8 mouse cellular contexts compared by ENCODE assay signal in the genomic region with DNA sequence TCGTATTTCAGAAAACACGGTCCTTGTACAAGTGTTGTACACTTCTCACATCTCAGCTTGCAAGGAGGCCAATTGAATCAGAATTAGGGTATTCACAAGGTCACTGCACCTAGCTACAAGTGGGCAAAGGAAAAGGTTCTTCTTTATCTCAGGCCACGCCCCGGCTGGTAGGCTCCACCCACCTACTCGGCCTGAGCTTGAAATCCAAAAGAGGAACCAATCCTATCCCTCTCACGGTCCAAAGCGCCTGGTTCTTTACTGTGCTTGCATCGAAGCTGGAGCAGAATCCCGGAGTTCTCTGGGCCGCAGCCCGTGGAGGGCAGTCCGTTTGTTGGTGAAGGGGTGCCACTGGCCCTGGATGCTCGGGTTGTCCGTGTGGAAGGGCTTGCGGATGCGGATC. TPM values are rescaled to one million over a fixed set of nuclear protein-coding genes. Genes with fewer than 3 reads are reported as not detected.
DNase-seq lines count a peak whose midpoint lies in the region; TF ChIP-seq lines count a peak whose summit lies in the region.

A gene (plus strand): TSS at position 220 of the 400 bp plus-strand sequence.

- TF ChIP-seq POLR2A in cortical plate, adult 2 months (IDR thresholded peaks at IDR 0.05; ENCODE audit: extremely low read depth, insufficient read depth, low read length) = peak; percentile 38; the same call in 1 of the 2 replicates
- TF ChIP-seq POLR2A in kidney, adult 2 months (IDR thresholded peaks at IDR 0.05; ENCODE audit: low read depth, low read length) = no peak
- 0 out of 2 replicates have a peak, but pooled peaks have one; percentile 37 for TF ChIP-seq POLR2A in liver, adult 2 months (IDR thresholded peaks at IDR 0.05; ENCODE audit: extremely low read depth, insufficient read depth, low read length)

- H3K79me2 ChIP-seq in liver, adult 2 months (ENCODE audit: control insufficient read depth, insufficient read depth, low read length) = no peaks in the 10 kb centered on the region

- WGBS in kidney, adult 2 months = 8% methylated on average over 16 of the region's 16 CpGs
- WGBS in liver, adult 2 months = 7% methylated on average over 16 of the region's 16 CpGs

- H3K9ac ChIP-seq in liver, adult 2 months (ENCODE audit: low read depth, low read length) = peak within 1 kb of the TSS; percentile 91

- H3K27me3 ChIP-seq in kidney, adult 2 months (replicated peaks; ENCODE audit: control insufficient read depth, insufficient read depth, low read length) = no peaks in the 10 kb centered on the region
- no peaks in the 10 kb centered on the region for H3K27me3 ChIP-seq in liver, adult 2 months (ENCODE audit: control insufficient read depth, insufficient read depth, low read length)

- no peaks in the 10 kb centered on the region for H3K36me3 ChIP-seq in kidney, adult 2 months (ENCODE audit: control insufficient read depth, insufficient read depth, low read length)
- H3K36me3 ChIP-seq in liver, adult 2 months (ENCODE audit: control insufficient read depth, insufficient read depth, low read length) = peaks cover 14% of the 10 kb centered on the region

- H3K4me3 ChIP-seq in cortical plate, adult 2 months (ENCODE audit: insufficient read depth, low read length) = peak within 1 kb of the TSS; percentile 90
- H3K4me3 ChIP-seq in kidney, adult 2 months (ENCODE audit: insufficient read depth, low read depth, low read length) = peak within 1 kb of the TSS; percentile 98
- H3K4me3 ChIP-seq in liver, adult 2 months (ENCODE audit: insufficient read depth, low read depth, low read length) = peak within 1 kb of the TSS; percentile 82

- no peak within 1 kb of the TSS for H3K27ac ChIP-seq in cortical plate, adult 2 months (ENCODE audit: insufficient read depth, low read length)
- H3K27ac ChIP-seq in kidney, adult 2 months (ENCODE audit: insufficient read depth, low read depth, low read length) = peak within 1 kb of the TSS; percentile 92
- H3K27ac ChIP-seq in liver, adult 2 months (replicated peaks; ENCODE audit: insufficient read depth, low read depth, low read length) = peak within 1 kb of the TSS; percentile 78

- TF ChIP-seq CTCF in cortical plate, adult 2 months (IDR thresholded peaks at IDR 0.05; ENCODE audit: extremely low read depth, insufficient read depth, low read length) = no peak
- no peak for TF ChIP-seq CTCF in kidney, adult 2 months (conservative IDR thresholded peaks at IDR 0.05; ENCODE audit: insufficient read depth, insufficient read length, low read depth, low read length)
- TF ChIP-seq CTCF in liver, adult 2 months (IDR thresholded peaks at IDR 0.05; ENCODE audit: low read depth, low read length) = no peak

- DNase-seq in layer of hippocampus, adult 18-20 months (ENCODE audit: low spot score in 2 of 2) = no peak
- no peak for DNase-seq in layer of hippocampus, adult 9-11 months
- peak; percentile 63 to 64 for DNase-seq in heart, adult 18-20 months
- peak; percentile 82 for DNase-seq in kidney, adult 2 months
- DNase-seq in liver, adult 2 months (ENCODE audit: extremely low read depth, low read depth, low spot score) = peak; percentile 75
- peak; percentile 52 to 78 for DNase-seq in monocyte, adult 2 months (ENCODE audit: low read depth in 1 of 2, low spot score in 2 of 2)
- peak; percentile 68 for DNase-seq in thymus, postnatal 4 days

- no peaks in the 10 kb centered on the region for H3K4me1 ChIP-seq in cortical plate, adult 2 months (ENCODE audit: control insufficient read depth, insufficient read depth, low read length)
- H3K4me1 ChIP-seq in kidney, adult 2 months (ENCODE audit: control insufficient read depth, insufficient read depth, low read length) = peaks cover 19% of the 10 kb centered on the region
- H3K4me1 ChIP-seq in liver, adult 2 months (ENCODE audit: control insufficient read depth, insufficient read depth, low read length) = peaks cover 15% of the 10 kb centered on the region

RNA-seq across cellular contexts. Expression of the gene that starts here (rescaled TPM):
- total RNA-seq in layer of hippocampus, adult 18-20 months (2021) = 10 to 100 TPM; 15.6 to 16.5 TPM
- 10.5 and 10.7 TPM in 2 replicates for polyA plus RNA-seq in cortical plate, adult 2 months (2012; rRNA removed)
- total RNA-seq in heart, adult 18-20 months (2021) = 10 to 100 TPM; 32.5 to 32.8 TPM
- 14.8 and 15.0 TPM in 2 replicates for polyA plus RNA-seq in kidney, adult 2 months (2012; rRNA removed)
- total RNA-seq in liver, adult 2 months (2014; rRNA removed) = 7.8 and 9.3 TPM in 2 replicates
- polyA plus RNA-seq in liver, adult 2 months (2012; rRNA removed) = 11.8 and 11.9 TPM in 2 replicates

Comparison
In these comparisons a context has a peak if more than half of its experiments do, and no peak if none do; other contexts are left out.
1. DNase-seq: peak in heart, adult 18-20 months (2 of 2), kidney, adult 2 months (single experiment), liver, adult 2 months (single experiment), monocyte, adult 2 months (2 of 2) and thymus, postnatal 4 days (single experiment); none in layer of hippocampus, adult 18-20 months (0 of 2) and layer of hippocampus, adult 9-11 months (single experiment).
2. Peak in every context shown above with its lines, with median percentiles within 50 percentile points of each other: H3K4me3 ChIP-seq.